Mouse (Mus musculus): ENCODE results near the gene Snrpf.

Gene Snrpf

DNA sequence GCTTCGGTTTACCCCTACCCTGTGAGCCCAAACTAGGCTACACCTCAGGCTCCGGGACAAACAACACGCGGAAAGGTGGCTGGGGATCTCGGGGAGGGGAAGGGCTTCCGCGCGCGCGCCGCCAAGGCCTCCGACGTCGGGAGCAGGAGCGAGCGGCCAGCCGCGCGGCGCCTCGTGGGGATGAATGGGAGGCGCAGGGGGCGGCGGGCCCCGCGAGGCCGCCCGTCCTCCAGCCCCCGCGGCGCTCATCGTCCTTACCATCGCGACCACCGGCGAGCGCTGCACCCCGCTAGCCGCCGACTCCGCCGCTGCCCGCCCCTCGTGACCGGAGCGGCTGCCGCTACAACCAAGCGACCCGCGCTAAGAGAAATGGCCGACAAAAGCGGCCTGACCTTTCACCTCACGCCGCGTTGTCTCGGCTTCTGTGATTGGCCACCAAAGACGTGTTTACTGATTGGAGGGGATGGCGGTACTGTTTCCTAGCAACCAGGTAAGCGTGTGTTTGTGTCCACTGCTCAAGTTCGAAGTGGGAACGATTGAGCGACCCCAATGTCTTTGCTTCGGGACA is at the start of gene Snrpf:
Snrpf (minus strand) TSS at position 426 of the 568 bp plus-strand sequence.
- peak; percentile 93 for DNase-seq (ENCODE audit: low read depth)

DNA sequence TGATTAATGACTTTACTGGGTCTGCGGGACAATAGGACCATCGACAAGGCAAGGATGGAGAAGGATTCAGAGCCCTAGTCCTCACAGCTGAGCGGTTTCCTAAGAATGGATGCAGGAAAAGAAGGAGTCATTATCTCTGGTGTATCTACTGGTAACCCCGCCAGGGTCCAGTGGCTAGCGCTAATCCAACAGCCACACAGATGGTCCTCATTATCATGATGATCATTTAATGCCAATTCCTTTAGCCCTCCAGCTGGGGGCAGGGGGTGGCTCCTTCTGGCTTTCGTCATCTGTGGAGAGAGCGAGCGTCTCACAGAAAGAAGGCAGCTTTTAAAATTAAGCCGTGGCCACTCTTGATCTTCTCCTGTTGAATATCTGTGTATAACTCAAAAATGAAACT is 46.4 kb upstream of the Snrpf start:
- no peak for DNase-seq (ENCODE audit: low read depth)

DNA sequence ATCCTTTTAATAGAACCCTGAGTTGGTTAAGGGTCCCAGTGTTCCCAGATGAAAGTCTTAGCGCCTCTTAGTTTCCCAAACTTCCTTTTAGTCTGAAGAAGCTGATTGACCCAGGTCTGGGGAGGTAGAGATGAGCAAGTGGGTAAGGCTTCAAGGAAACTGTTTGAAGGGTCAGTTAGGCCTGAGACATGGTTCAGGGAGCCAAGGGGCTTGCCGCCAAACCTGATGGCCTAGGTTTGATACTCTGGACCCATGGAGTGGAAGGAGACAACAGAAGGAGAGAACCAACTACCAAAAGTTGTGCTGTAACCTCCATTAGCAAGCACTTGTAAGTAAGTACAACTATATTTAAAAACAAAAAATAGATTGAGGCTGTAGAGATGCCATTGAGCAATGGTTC is 44.5 kb upstream of the Snrpf start:
- DNase-seq (ENCODE audit: low read depth): no peak

GRCm38 (mm10) chr10:93633563-93633962 is 44.1 kb upstream of the Snrpf start:
- DNase-seq (ENCODE audit: low read depth): no peak

DNA sequence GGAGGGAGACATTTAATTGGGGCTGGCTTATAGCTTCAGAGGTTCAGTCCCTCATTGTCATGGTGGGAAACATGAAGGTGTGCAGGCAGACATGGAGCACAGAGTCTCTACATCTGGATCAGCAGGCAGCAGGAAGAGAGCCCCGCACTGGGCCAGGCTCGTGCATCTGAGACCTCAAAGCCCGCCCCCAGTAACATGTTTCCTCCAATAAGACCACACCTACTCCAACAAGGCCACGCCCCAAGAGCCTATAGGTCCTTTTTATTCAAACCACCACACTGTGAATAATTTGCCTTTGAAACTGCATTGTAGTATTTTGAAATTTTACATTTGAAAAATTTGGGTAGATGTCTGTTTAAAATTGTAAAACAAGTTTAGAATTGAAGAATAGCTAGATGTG is 42.6 kb upstream of the Snrpf start:
- no peak for DNase-seq (ENCODE audit: low read depth)

- no peak for DNase-seq (ENCODE audit: low read depth)
These were observed 40.8 kb upstream of the Snrpf start for GRCm38 (mm10) chr10:93630310-93630709.

DNA sequence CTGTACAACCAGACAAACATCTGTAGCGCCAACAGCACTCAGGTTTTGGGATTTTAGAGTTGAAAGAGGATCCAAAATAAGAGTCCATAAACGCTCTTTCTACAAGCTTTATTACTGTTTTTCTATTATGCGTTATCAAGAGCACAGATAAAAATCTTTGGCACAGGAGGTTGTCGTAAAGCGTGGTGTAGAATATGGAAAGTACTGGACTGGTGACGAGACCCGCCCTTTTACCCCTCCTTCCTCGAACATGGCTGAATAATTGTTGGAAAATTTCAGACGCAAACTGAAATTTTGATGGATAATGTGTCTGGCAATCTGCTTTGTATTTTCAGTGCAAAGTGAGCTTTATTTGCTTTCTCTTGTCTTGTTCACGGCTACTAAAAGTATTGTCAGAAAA is 34.6 kb upstream of the Snrpf start:
- DNase-seq (ENCODE audit: low read depth): no peak

- no peak for DNase-seq (ENCODE audit: low read depth)
These were observed 34.2 kb upstream of the Snrpf start for GRCm38 (mm10) chr10:93623725-93624124.

- DNase-seq (ENCODE audit: low read depth): peak; percentile 86
These were observed 31.1 kb upstream of the Snrpf start for GRCm38 (mm10) chr10:93620438-93621179.

GRCm38 (mm10) chr10:93614850-93615249 is 25.3 kb upstream of the Snrpf start:
- DNase-seq (ENCODE audit: low read depth): no peak

GRCm38 (mm10) chr10:93611419-93612007 is 22.0 kb upstream of the Snrpf start:
- peak; percentile 39 for DNase-seq (ENCODE audit: low read depth)

DNA sequence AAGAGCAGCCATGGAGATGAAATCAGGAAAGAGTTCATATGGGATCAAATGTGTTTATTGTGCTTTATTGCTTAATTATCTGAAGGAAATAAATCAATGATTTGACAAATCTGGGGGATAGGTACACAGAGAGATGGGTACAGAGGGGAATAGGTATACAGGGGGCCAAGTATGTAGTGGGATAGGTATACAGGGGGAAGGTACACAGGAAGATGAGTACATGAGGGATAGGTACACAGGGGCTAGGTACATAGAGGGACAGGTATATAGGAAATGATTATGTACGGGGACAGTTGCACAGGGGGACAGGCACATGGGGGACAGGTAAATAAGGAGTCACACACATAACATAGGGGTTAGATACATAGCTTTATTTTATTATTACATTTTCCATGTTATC is 21.4 kb upstream of the Snrpf start:
- DNase-seq (ENCODE audit: low read depth): no peak

DNA sequence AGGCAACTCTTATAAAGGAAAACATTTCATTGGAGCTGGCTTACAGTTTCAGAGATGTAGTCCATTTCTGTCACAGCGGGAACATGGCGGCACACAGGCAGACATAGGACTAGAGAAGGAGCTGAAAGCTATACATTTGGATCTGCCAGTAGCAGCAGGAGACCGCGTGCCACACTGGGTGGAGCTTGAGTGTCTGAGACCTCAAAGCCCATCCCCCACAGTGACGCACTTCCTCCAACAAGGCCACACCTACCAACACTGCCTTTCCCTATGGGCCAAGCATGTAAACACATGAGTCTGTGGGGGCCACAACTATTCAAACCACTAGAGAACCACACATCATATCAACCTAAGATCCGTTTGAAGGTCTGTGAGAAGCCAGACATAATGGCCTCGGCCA is 19.7 kb upstream of the Snrpf start:
- no peak for DNase-seq (ENCODE audit: low read depth)

DNA sequence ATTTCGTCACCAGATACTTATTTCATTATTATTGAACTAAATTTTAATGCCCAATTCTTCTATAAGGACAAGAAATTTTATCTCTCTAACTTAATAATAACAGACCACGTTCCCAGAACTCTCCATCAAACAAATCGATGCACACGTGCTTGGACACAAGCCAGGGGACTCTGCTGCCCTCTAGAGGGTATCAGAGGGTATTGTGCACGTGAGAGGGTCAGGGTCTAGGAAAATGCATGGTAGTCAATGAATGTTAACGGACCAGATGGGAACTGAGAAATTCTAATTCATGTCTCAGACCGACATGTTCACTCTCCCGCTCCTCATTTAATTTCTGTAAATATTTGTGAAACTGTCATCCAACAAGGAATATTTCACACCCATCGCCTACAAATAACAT is 18.5 kb upstream of the Snrpf start:
- no peak for DNase-seq (ENCODE audit: low read depth)

GRCm38 (mm10) chr10:93606326-93606725 is 16.8 kb upstream of the Snrpf start:
- no peak for DNase-seq (ENCODE audit: low read depth)

DNA sequence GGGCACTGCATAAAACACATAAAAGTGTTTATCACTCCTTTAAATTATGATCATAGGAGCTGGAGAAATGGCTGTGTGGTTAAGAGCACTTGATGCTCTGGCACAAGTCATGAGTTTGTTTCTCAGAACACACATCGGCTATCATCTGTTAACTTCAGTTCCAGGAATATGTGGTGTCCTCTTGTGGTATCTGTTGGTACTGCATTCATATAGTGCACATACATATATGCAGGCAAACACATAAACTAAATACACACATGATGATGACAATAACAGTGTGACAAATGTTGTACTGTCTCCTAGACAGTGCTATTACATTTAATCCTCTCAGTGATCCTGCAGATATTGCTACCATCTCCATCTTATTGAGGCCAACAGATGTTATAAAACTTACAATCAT is 13.8 kb upstream of the Snrpf start:
- DNase-seq (ENCODE audit: low read depth): no peak

GRCm38 (mm10) chr10:93602309-93602708 is 12.8 kb upstream of the Snrpf start:
- DNase-seq (ENCODE audit: low read depth): no peak

DNA sequence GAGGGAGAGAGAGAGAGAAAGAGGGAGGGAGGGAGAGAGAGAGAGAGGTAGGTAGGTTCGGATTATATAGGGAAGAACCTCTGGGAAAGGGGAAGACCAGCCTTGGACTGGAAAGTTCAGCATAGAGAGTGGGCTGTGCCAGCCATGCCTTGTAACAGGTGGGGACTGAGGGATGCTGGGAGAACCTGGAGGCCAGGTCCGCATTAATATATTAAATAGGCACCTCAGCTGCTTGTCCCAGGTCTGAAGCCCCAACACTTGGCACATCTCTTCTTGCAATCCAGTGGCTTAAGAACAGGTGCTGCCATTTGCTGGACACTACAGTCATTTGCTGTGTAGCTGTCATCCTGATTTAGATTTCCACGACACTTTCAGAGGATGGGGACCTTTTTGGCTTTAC is 7.1 kb upstream of the Snrpf start:
- DNase-seq (ENCODE audit: low read depth): no peak

- no peak for DNase-seq (ENCODE audit: low read depth)
These were observed 6.3 kb upstream of the Snrpf start for GRCm38 (mm10) chr10:93595831-93596230.

GRCm38 (mm10) chr10:93594022-93594482 is 4.5 kb upstream of the Snrpf start:
- DNase-seq (ENCODE audit: low read depth): peak; percentile 81

DNA sequence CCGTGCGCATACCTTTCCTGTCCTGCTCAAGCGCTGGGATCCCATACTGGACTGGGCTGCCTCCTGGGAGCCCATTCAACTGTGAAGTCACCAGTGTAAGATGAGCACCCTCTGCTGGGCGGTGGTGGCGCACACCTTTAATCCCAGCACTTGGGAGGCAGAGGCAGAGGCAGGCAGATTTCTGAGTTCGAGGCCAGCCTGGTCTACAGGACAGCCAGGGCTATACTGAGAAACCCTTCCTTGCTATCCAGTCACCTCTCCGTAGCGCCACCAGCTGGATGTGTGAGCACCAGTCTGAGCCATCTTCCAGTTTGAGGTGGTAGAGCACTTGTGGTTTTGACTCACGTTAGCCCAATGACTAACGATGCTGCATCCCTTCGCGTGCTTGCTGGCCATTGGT is 3.0 kb upstream of the Snrpf start:
- DNase-seq (ENCODE audit: low read depth): no peak

GRCm38 (mm10) chr10:93588796-93589195 is 710 bp downstream of the Snrpf start:
- DNase-seq (ENCODE audit: low read depth): no peak

DNA sequence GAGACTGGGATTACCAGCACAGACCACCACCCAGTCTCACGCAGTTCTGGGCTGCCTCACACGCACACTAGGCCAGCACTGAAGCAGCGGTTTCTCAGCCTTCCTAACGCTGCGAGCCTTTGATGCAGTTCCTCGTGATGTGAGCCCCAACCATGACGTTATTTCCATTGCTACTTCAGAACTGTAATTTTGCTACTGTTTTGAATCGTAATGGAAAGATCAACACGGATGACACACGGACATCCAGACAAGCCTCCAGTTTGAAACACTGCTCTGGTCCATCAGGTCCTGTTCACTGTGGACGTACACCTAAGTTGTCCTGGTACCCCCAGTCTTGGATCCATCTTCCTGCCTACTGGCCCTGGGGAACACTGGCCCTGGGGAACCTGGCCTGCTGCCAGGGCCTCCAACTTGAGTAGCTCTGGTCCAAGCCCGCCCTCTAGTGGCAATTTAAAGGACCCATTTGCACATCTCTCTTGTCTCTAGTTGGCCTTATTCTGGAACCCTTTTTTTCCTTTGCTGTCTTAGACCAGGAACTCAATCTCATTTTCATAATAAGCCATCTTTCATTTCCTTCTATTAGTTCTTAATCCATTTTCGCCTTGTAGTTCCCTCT is 12.1 kb downstream of the Snrpf start:
- peak; percentile 40 for DNase-seq (ENCODE audit: low read depth)
